Mouse (Mus musculus): Measurements from ENCODE around the gene Csnk1d. TPM values are rescaled to one million over a fixed set of nuclear protein-coding genes. Genes with fewer than 3 reads are reported as not detected.
A peak's percentile ranks its signal among the peaks of the same experiment; 100 is the strongest.

Csnk1d gene
- total RNA-seq, 1 experiment = 60.7 TPM

- Histone ChIP-seq H3K9ac (ENCODE audit: insufficient read depth, low read depth, low read length, poor library complexity, severe bottlenecking) (no peak overlapping the region), H3K9me3 (ENCODE audit: control insufficient read depth, insufficient read depth, low read depth, low read length) (no peaks in the 10 kb centered on the region), H3K4me3 (ENCODE audit: insufficient read depth in 1 of 2, low read depth in 1 of 2, low read length in 2 of 2, poor library complexity in 1 of 2, severe bottlenecking in 1 of 2) (no peak overlapping the region), H3K4me1 (ENCODE audit: control insufficient read depth in 2 of 2, insufficient read depth in 2 of 2, low read length in 2 of 2, poor library complexity in 1 of 2) (peaks cover 1 to 23% of the 10 kb centered on the region in 2 experiments; a peak in 3 of 4 replicates), H3K27ac (ENCODE audit: insufficient read depth, low read depth, low read length, poor library complexity, severe bottlenecking) (no peak overlapping the region), H3K36me3 (ENCODE audit: control insufficient read depth, insufficient read depth, low read length, poor library complexity, severe bottlenecking) (peaks cover 65% of the 10 kb centered on the region)
- in situ Hi-C loops (cut with MboI; ENCODE audit: low sequenced_read_pairs in 2 of 2, unreplicated experiment in 2 of 2) = no loop called here
- no peak for DNase-seq (ENCODE audit: low read depth, low spot score)
- TF ChIP-seq HCFC1 (IDR thresholded peaks at IDR 0.05; ENCODE audit: borderline replicate concordance, insufficient read depth, low read length) (no peak), ZNF384 (IDR thresholded peaks at IDR 0.05; ENCODE audit: low read depth, low read length) (no peak), MAFK (IDR thresholded peaks at IDR 0.05; ENCODE audit: insufficient read depth, low read depth, low read length) (no peak)
Measured at GRCm38 (mm10) chr11:120959066-120959465, 32.1 kb downstream of the Csnk1d start.

- no peak for TF ChIP-seq CHD2 (IDR thresholded peaks at IDR 0.05; ENCODE audit: low read depth, low read length)
- TF ChIP-seq HCFC1 (IDR thresholded peaks at IDR 0.05; ENCODE audit: borderline replicate concordance, insufficient read depth, low read length) = no peak
- TF ChIP-seq ZNF384 (IDR thresholded peaks at IDR 0.05; ENCODE audit: low read depth, low read length) = no peak
- no peak for TF ChIP-seq MAFK (IDR thresholded peaks at IDR 0.05; ENCODE audit: insufficient read depth, low read depth, low read length)
- no peak for TF ChIP-seq ZC3H11A (IDR thresholded peaks at IDR 0.05; ENCODE audit: borderline replicate concordance, low read depth, low read length)
- H3K4me3 ChIP-seq (ENCODE audit: insufficient read depth in 1 of 2, low read depth in 1 of 2, low read length in 2 of 2, poor library complexity in 1 of 2, severe bottlenecking in 1 of 2) = 0 out of 4 replicates have a peak overlapping the region, but pooled peaks of 1 of the 2 experiments have one; percentile 8
- no peaks in the 10 kb centered on the region for H3K9me3 ChIP-seq (ENCODE audit: control insufficient read depth, insufficient read depth, low read depth, low read length)
- H3K9ac ChIP-seq (ENCODE audit: insufficient read depth, low read depth, low read length, poor library complexity, severe bottlenecking) = no peak overlapping the region
- H3K36me3 ChIP-seq (ENCODE audit: control insufficient read depth, insufficient read depth, low read length, poor library complexity, severe bottlenecking) = peaks cover 54% of the 10 kb centered on the region
- DNase-seq (ENCODE audit: low read depth, low spot score) = no peak
- H3K27ac ChIP-seq (ENCODE audit: insufficient read depth, low read depth, low read length, poor library complexity, severe bottlenecking) = no peak overlapping the region
- H3K4me1 ChIP-seq (ENCODE audit: control insufficient read depth in 2 of 2, insufficient read depth in 2 of 2, low read length in 2 of 2, poor library complexity in 1 of 2) = peaks cover 5 to 33% of the 10 kb centered on the region in 2 experiments
- in situ Hi-C loops (cut with MboI; ENCODE audit: low sequenced_read_pairs in 2 of 2, unreplicated experiment in 2 of 2) = no loop called here
Measured at GRCm38 (mm10) chr11:120957731-120958257, 33.3 kb downstream of the Csnk1d start.

- Histone ChIP-seq H3K9me3 (ENCODE audit: control insufficient read depth, insufficient read depth, low read depth, low read length) (no peaks in the 10 kb centered on the region), H3K4me1 (ENCODE audit: control insufficient read depth in 2 of 2, insufficient read depth in 2 of 2, low read length in 2 of 2, poor library complexity in 1 of 2) (peaks cover 5 to 38% of the 10 kb centered on the region in 2 experiments), H3K36me3 (ENCODE audit: control insufficient read depth, insufficient read depth, low read length, poor library complexity, severe bottlenecking) (peaks cover 50% of the 10 kb centered on the region), H3K9ac (ENCODE audit: insufficient read depth, low read depth, low read length, poor library complexity, severe bottlenecking) (no peak overlapping the region), H3K27ac (ENCODE audit: insufficient read depth, low read depth, low read length, poor library complexity, severe bottlenecking) (no peak overlapping the region), H3K4me3 (ENCODE audit: insufficient read depth in 1 of 2, low read depth in 1 of 2, low read length in 2 of 2, poor library complexity in 1 of 2, severe bottlenecking in 1 of 2) (no peak overlapping the region)
- in situ Hi-C loops (cut with MboI; ENCODE audit: low sequenced_read_pairs in 2 of 2, unreplicated experiment in 2 of 2) = no loop called here
- DNase-seq (ENCODE audit: low read depth, low spot score) = no peak
- TF ChIP-seq CHD2 (IDR thresholded peaks at IDR 0.05; ENCODE audit: low read depth, low read length) (no peak), MAFK (IDR thresholded peaks at IDR 0.05; ENCODE audit: insufficient read depth, low read depth, low read length) (no peak)
Measured at GRCm38 (mm10) chr11:120957052-120957451, 34.1 kb downstream of the Csnk1d start.

DNA sequence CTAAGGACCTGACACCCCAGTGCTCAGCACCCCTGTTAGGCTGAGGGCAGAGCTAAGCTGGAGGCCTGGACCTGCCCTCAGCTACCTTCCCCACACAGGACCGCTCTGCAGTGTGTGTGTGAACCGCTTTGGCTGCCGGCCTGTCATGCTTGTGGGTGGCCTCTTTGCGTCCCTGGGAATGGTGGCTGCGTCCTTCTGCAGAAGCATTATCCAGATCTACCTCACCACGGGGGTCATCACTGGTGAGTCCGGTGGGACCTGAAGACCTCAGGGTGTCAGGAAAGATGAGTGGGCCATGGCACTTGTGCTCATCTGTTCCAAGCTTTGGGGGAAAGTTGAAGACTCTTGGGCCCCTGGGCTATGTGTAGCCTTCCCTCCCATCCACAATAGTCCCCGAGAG lies 35.4 kb downstream of the Csnk1d start:
- DNase-seq (ENCODE audit: low read depth, low spot score) = no peak
- in situ Hi-C loops (cut with MboI; ENCODE audit: low sequenced_read_pairs in 2 of 2, unreplicated experiment in 2 of 2) = no loop called here
- H3K9ac ChIP-seq (ENCODE audit: insufficient read depth, low read depth, low read length, poor library complexity, severe bottlenecking) = no peak overlapping the region
- H3K36me3 ChIP-seq (ENCODE audit: control insufficient read depth, insufficient read depth, low read length, poor library complexity, severe bottlenecking) = peaks cover 51% of the 10 kb centered on the region
- H3K4me3 ChIP-seq (ENCODE audit: insufficient read depth in 1 of 2, low read depth in 1 of 2, low read length in 2 of 2, poor library complexity in 1 of 2, severe bottlenecking in 1 of 2) = no peak overlapping the region
- H3K9me3 ChIP-seq (ENCODE audit: control insufficient read depth, insufficient read depth, low read depth, low read length) = no peaks in the 10 kb centered on the region
- TF ChIP-seq ZNF384 (IDR thresholded peaks at IDR 0.05; ENCODE audit: low read depth, low read length) = no peak
- no peak for TF ChIP-seq HCFC1 (IDR thresholded peaks at IDR 0.05; ENCODE audit: borderline replicate concordance, insufficient read depth, low read length)
- no peak for TF ChIP-seq ZC3H11A (IDR thresholded peaks at IDR 0.05; ENCODE audit: borderline replicate concordance, low read depth, low read length)
- no peak for TF ChIP-seq MAFK (IDR thresholded peaks at IDR 0.05; ENCODE audit: insufficient read depth, low read depth, low read length)
- no peak for TF ChIP-seq CHD2 (IDR thresholded peaks at IDR 0.05; ENCODE audit: low read depth, low read length)
- H3K27ac ChIP-seq (ENCODE audit: insufficient read depth, low read depth, low read length, poor library complexity, severe bottlenecking) = no peak overlapping the region
- peaks cover 5 to 47% of the 10 kb centered on the region in 2 experiments for H3K4me1 ChIP-seq (ENCODE audit: control insufficient read depth in 2 of 2, insufficient read depth in 2 of 2, low read length in 2 of 2, poor library complexity in 1 of 2)

DNA sequence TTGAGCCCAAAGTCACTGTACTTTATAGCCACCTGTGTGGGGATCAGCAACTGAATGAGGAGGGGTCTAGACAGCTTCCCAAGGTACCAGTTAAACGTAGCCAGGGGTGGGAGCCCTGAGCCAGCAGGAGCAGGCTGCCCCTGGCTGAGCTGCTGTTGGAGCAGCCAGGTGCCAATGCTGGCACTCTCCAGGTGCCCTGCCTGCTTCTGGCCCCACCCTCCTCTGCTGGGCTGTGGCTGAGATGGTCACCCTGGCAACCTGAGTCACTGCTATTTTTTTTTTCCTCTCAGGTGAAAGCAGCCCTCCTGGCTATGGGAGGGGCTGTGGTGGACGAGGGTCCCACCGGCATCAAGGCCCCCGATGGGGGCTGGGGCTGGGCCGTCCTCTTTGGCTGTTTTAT lies 36.2 kb downstream of the Csnk1d start:
- no peak for TF ChIP-seq MAFK (IDR thresholded peaks at IDR 0.05; ENCODE audit: insufficient read depth, low read depth, low read length)
- TF ChIP-seq ZNF384 (IDR thresholded peaks at IDR 0.05; ENCODE audit: low read depth, low read length) = no peak
- TF ChIP-seq ZC3H11A (IDR thresholded peaks at IDR 0.05; ENCODE audit: borderline replicate concordance, low read depth, low read length) = no peak
- no peak for TF ChIP-seq HCFC1 (IDR thresholded peaks at IDR 0.05; ENCODE audit: borderline replicate concordance, insufficient read depth, low read length)
- no peak for TF ChIP-seq CHD2 (IDR thresholded peaks at IDR 0.05; ENCODE audit: low read depth, low read length)
- Histone ChIP-seq H3K36me3 (ENCODE audit: control insufficient read depth, insufficient read depth, low read length, poor library complexity, severe bottlenecking) (peaks cover 48% of the 10 kb centered on the region), H3K27ac (ENCODE audit: insufficient read depth, low read depth, low read length, poor library complexity, severe bottlenecking) (no peak overlapping the region)

More for the DNA sequence above, 36.2 kb downstream of the Csnk1d start:
- Histone ChIP-seq H3K4me3 (ENCODE audit: insufficient read depth in 1 of 2, low read depth in 1 of 2, low read length in 2 of 2, poor library complexity in 1 of 2, severe bottlenecking in 1 of 2) (no peak overlapping the region), H3K9ac (ENCODE audit: insufficient read depth, low read depth, low read length, poor library complexity, severe bottlenecking) (no peak overlapping the region), H3K9me3 (ENCODE audit: control insufficient read depth, insufficient read depth, low read depth, low read length) (no peaks in the 10 kb centered on the region), H3K4me1 (ENCODE audit: control insufficient read depth in 2 of 2, insufficient read depth in 2 of 2, low read length in 2 of 2, poor library complexity in 1 of 2) (peaks cover 5 to 52% of the 10 kb centered on the region in 2 experiments)
- DNase-seq (ENCODE audit: low read depth, low spot score) = no peak
- in situ Hi-C loops (cut with MboI; ENCODE audit: low sequenced_read_pairs in 2 of 2, unreplicated experiment in 2 of 2) = no loop called here
